Mouse (Mus musculus) ZHBTc4 (cell line): ENCODE data around the gene 3110082I17Rik.
A peak's percentile ranks its signal among the peaks of the same experiment; 100 is the strongest.

ENCODE experiments used
- DNase-seq: peaks from one replicate; pipeline ENCODE4 v3.0.0-alpha.2; 2011; ENCODE audit warnings: low read depth, low spot score

Gene 3110082I17Rik

DNA sequence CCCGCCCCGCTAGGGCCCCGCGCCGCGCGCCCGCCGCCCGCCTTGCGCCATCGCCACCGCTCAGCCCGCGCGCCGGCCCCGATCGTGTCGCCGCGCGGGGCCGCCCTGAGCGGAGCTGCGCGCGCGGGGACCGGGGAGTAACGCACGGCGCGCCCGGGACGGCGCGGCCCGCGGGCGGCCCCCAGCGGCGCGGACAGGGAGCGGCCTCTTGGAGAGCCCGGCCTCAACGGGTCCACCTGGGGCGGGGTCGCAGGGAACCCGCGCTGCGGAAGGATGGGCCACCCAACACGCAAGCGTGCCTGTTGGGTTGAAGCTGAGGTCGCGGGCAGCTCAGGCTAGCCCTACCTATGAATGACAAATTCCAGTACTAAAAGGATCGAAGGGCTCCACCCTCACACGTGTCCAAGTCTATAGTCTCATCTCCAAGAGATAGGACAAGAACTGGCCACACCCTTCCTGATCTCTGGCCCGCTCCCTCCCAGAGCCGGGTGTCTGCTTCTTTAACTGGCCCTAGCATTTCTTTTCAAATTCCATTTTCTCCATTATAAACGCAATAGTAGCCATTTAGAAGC lies 134.8 kb downstream of the 3110082I17Rik start, which contains the start of gene Adap1:
TSS of gene Adap1 (minus strand) at position 228 of the 572 bp plus-strand sequence.
- DNase-seq, result peak; percentile 98

DNA sequence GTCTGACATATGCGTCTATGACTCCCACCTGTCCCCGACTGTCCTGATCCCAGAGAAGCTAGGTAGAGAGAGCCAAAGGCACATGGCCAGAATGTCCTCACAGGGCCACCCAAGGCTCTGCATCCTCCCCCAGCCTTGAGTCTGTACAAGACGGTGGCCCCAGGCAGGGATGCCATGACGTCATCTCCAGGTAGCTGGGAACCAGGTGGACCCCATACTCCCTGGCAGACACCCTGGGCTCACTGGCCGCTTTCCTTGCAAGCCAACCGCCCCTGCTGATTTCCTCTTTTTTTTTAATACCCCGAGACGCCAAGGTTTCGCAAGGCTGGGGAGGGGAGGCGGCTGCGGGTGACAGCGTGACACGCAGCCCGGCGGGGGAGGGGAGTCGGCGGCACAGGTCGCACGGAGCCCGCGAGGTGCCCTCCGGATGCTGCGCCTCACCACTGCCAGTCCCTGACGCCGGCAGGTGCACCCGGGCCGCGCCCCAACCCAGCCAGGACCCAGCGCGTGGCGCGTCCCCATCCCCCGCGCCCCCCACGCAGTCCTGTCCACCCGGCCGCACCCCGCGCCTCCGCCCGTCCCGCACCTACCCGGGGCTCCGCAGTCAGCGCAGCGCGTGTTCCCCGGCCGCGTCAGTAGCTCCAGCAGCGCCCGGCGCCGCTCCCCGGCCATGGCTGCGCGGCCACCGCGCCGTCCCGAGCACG lies 135.5 kb downstream of the 3110082I17Rik start:
- peak; percentile 37 for DNase-seq

DNA sequence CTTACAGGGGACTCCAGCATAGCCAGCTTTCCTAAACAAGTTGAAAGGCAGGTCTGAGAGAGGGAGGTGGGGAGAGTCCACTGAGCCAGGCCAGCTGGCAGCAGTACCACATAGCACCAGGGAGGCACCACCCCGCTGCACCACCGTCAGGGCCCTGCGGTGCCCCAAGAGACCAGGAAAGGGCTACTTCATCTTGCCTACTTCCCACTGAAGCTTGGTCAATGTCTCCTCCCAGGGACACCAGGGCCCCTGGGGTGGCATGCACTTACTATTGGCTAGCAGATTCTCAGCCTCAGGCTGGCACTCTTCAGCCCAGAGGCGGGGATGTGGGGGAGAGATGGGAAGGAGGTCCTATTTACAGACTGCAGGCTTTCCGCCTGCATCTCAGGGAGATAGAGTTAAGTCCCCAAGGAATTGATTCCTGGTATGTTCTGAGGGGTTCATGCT lies 136.3 kb downstream of the 3110082I17Rik start:
- no peak for DNase-seq

GRCm38 (mm10) chr5:139323260-139323924 lies 136.9 kb downstream of the 3110082I17Rik start:
- no peak for DNase-seq

GRCm38 (mm10) chr5:139321331-139321730 lies 139.0 kb downstream of the 3110082I17Rik start:
- no peak for DNase-seq

GRCm38 (mm10) chr5:139320424-139320823 lies 139.9 kb downstream of the 3110082I17Rik start:
- peak; percentile 50 for DNase-seq

DNA sequence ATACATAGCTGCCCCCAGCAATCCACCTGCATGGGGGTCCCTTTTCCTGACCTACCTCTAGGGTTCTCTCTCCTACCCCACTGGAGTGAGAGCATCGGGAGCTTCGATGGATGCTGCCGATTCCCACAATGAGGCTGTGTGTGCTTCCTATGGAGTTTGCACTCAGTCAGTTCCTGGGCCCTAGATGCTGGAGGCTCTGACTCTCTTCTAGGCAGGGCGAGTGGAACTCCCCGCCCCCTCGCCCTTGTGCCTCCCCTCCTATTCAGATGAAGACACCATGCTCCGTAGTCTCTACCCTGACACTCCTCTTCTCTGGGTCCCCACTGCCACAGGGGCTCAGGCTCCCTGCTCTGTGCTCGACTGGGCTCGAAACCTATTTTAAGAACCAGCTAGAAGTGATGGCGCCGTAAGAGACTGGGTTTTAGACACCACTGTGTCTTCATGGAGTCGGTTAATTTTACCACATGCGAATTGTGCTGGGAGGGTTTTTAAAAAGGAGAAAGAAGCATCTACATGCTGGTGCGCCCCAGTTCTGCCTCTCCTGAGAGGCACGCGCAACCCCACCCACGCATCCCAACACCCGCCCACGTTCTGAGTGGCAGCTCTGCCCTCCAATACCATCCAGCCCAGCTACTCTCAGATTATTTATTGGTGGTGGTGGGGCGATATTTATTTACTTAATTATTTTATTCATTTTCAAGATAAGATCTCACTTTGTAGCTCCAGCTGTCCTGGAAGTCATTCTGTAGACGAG lies 142.4 kb downstream of the 3110082I17Rik start:
- DNase-seq, result peak; percentile 64

DNA sequence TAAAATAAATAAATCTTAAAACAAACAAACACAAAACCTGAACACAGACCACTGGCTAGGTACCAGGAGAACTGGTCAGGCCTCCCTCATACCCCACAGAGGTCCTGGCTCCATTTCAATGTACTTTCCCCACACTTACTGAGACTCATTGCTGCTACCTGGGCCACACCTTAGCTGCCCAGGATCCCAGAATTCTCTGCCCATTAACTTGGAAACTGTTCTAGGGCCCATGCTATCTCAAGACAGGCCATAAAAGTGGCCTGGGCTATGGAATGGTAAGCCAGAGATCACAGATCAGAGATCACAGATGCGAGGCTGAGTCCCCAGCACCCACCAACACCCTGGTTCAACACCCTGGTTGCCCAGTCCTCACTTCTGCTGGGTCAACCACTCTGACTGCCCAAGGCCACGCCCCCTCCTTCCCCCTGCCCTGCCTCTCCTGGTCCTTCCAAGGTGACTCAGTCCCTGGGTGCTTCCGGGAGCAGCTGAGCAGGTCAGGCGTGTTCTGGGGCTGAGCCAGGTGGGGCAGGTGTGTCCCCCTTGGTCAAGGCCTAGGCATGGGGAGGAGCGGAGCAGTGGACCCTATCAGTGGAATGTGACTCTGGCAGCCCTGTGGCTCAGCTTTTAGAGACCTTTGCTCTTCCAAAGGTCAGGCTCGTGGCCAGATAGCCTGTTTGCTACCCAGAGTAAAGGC lies 143.2 kb downstream of the 3110082I17Rik start:
- DNase-seq, result no peak

GRCm38 (mm10) chr5:139314941-139315642 lies 145.2 kb downstream of the 3110082I17Rik start:
- no peak for DNase-seq

GRCm38 (mm10) chr5:139313536-139313935 lies 146.8 kb downstream of the 3110082I17Rik start:
- DNase-seq, result no peak

DNA sequence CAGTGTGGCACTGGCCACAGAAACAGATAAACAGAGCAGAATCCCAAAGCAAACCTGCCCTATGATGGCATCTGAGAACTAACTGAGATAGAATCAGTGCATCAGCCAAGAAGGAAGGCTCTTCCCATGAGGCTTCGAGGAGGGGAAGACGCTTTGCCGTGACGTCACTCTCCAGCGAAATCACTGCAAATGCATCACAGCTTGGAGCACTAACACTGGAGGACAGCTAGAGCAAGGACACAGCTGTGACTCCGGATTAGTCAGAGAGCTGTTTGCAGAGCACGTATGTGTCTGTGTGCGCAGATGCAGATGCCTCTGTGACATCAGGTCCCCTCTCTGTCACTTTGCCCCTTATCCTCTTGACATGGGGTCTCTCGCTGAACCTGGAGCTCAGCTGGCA lies 148.5 kb downstream of the 3110082I17Rik start:
- DNase-seq, result no peak

- DNase-seq, result no peak
Measured at GRCm38 (mm10) chr5:139310477-139310876, 149.8 kb downstream of the 3110082I17Rik start.

- no peak for DNase-seq
Measured at GRCm38 (mm10) chr5:139309946-139310345, 150.4 kb downstream of the 3110082I17Rik start.
